Mouse (Mus musculus) intestine, embryonic 16.5 days (tissue): ENCODE results near the gene Srf. TPM values are rescaled to one million over a fixed set of nuclear protein-coding genes. Genes with fewer than 3 reads are reported as not detected.

Experiments used
- ATAC-seq: fragments of 200-750 bp; cut with Nextera tagmentation; 2 replicates; pipeline ENCODE4 v1.8.0; 2017; ENCODE audit warnings: moderate TSS enrichment, moderate library complexity
- H3K27ac ChIP-seq: fragments of 300-500 bp; sonication (generic); 2 replicates; pipeline ENCODE4 v1.5.1; 2014; ENCODE audit warnings: mild to moderate bottlenecking, low read length
- H3K27me3 ChIP-seq: fragments of 300-500 bp; sonication (generic); replicated peaks from 2 replicates; pipeline ENCODE4 v1.6.1; 2014; ENCODE audit warnings: low read length, control low read depth, mixed read lengths; ENCODE audit not compliant: control insufficient read depth, insufficient read depth
- H3K36me3 ChIP-seq: fragments of 300-500 bp; sonication (generic); 2 replicates; pipeline ENCODE4 v1.6.1; 2014; ENCODE audit warnings: low read length, control low read depth; ENCODE audit not compliant: control insufficient read depth, insufficient read depth
- H3K4me1 ChIP-seq: fragments of 300-500 bp; sonication (generic); 2 replicates; pipeline ENCODE4 v1.6.1; 2014; ENCODE audit warnings: low read length, control low read depth, mixed read lengths; ENCODE audit not compliant: control insufficient read depth, insufficient read depth
- H3K4me2 ChIP-seq: fragments of 300-500 bp; sonication (generic); 2 replicates; pipeline ENCODE4 v1.6.1; 2014; ENCODE audit warnings: low read depth, low read length, control low read depth
- H3K4me3 ChIP-seq: fragments of 300-500 bp; sonication (generic); 2 replicates; pipeline ENCODE4 v1.5.1; 2014; ENCODE audit warnings: mild to moderate bottlenecking, low read length
- H3K9ac ChIP-seq: fragments of 300-500 bp; sonication (generic); 2 replicates; pipeline ENCODE4 v1.6.1; 2014; ENCODE audit warnings: low read depth, low read length
- H3K9me3 ChIP-seq: fragments of 300-500 bp; sonication (generic); 2 replicates; pipeline ENCODE4 v1.6.1; 2016; ENCODE audit warnings: low read length, control low read depth; ENCODE audit not compliant: control insufficient read depth
- WGBS: fragments of 180-500 bp; shearing (Covaris S2); extraction: QIAGEN DNeasy Blood & Tissue Kit; methylation state at CpG from one replicate; pipeline ENCODE4 v1.1.7; 2014; 5-methylcytosine and 5-hydroxymethylcytosine counted together
- polyA plus RNA-seq: library from polyadenylated mRNA; unstranded; fragments of >200 nt; fragmentation: Nextera tagmentation; extraction: Ambion mirVana; gene quantifications from 2 replicates; pipeline ENCODE4 v1.2.1, GENCODE M21; 2015

Srf gene
- polyA plus RNA-seq, 1 experiment from 2014 or later: 5.9 TPM

DNA sequence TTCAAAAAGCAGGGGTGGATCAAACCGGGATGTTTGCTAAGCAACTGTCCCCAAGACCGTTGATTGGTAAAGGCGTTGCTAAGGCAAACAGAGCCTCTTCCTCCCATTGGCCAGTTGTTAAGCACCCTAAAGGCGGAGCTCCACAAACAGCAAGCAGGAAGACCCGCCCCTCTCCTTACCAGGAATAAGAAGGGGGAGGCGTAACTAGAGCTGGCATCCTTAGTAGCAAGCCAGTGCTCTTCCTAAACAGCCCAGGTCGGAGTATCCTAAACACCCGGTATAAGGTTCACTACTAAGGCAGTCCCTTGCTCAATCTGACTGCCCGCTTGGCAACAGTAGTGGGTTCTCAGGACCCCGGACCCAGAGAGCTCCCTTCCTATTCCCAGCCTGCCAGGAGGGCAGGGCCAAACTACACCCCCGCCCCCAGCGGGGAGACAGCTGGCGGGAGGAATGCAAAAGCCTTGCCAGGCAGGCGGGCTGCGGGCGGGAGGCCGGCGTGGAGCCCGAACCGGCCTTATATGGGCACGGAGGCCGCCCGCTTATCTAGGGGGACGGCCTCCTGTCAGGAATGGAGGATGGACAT lies 3.0 kb downstream of the Srf start:
- WGBS: 2% methylated on average over 24 of the region's 24 CpGs
- Histone ChIP-seq H3K4me1 (peaks cover 29% of the 10 kb centered on the region), H3K4me3 (peak overlapping the region; percentile 97), H3K9me3 (no peaks in the 10 kb centered on the region), H3K27ac (peak overlapping the region; percentile 82), H3K4me2 (peak overlapping the region; percentile 82), H3K27me3 (no peaks in the 10 kb centered on the region), H3K36me3 (peaks cover 22% of the 10 kb centered on the region), H3K9ac (peak overlapping the region; percentile 100)
- ATAC-seq: peak; percentile 75

DNA sequence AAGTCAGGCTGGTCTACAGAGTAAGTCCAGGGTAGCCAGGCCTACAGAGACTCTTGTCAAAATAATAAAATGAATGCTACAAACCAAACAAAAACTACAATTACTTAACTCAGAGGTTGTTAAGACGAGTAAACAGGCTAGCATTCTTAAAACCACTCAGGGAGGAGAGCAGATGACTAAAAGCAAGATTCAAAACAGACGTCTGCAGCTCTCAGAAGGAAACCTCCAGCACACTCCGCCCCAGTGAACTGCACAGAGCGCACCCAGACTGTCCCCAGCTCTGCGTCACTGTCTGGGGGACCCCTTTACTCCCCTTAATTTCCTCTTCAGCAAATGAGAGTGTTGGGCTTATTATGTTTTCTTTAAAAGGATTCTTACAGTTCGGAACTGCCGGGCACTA lies 3.8 kb downstream of the Srf start:
- H3K9ac ChIP-seq: no peak overlapping the region
- peaks cover 23% of the 10 kb centered on the region for H3K4me1 ChIP-seq
- no peak for ATAC-seq
- H3K27ac ChIP-seq: peak overlapping the region; percentile 15; the same call in 1 of the 2 replicates
- no peaks in the 10 kb centered on the region for H3K9me3 ChIP-seq
- H3K27me3 ChIP-seq: no peaks in the 10 kb centered on the region
- H3K4me2 ChIP-seq: peak overlapping the region; percentile 34; the same call in 1 of the 2 replicates
- no peak overlapping the region for H3K4me3 ChIP-seq
- 83% methylated on average over 7 of the region's 7 CpGs for WGBS
- H3K36me3 ChIP-seq: peaks cover 22% of the 10 kb centered on the region

DNA sequence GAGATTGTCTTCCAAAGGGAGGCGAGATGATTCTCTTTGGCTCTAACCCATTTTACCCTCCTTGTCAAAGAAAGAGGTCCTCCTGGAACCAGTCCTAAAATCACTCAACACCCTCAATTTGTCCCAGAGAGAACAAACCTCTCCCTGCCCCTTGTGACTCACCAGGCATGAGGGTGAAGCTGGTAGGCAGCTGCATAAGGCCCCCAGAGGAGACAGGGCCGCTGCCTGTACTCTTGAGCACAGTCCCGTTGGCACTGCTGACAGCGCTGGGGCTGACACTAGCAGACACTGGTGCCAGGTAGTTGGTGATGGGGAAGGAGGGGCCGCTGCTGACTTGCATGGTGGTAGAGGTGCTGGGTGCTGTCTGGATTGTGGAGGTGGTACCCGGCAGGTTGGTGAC lies 4.6 kb downstream of the Srf start:
- WGBS: 93% methylated on average over 6 of the region's 6 CpGs
- no peak overlapping the region for H3K4me3 ChIP-seq

DNA sequence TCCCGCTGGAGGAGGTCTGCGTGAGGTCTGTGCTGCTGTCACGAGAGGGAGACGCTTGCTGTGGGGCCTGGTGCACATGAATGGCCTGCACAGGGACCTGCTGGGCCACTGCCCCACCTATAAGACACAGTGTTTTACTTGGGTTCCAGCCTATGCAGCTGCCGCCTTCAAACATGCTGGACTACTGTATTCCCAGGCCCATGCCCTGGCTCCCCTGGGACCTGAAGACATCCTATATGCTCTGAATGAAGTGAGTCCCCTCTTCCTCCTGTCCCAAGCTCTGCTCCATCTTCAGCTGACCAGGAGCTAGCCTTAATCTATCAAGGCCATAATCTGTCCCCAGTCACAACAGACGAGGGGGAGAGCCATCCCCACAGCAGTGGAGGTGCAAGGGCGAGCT lies 5.1 kb downstream of the Srf start:
- Histone ChIP-seq H3K4me1 (peaks cover 30% of the 10 kb centered on the region), H3K9ac (no peak overlapping the region), H3K4me3 (no peak overlapping the region), H3K4me2 (no peak overlapping the region), H3K9me3 (no peaks in the 10 kb centered on the region), H3K27ac (no peak overlapping the region), H3K36me3 (peaks cover 22% of the 10 kb centered on the region), H3K27me3 (no peaks in the 10 kb centered on the region)
- no peak for ATAC-seq
- 88% methylated on average over 7 of the region's 7 CpGs for WGBS

More for the DNA sequence above, 4.6 kb downstream of the Srf start:
- Histone ChIP-seq H3K27ac (no peak overlapping the region), H3K4me2 (no peak overlapping the region), H3K9me3 (no peaks in the 10 kb centered on the region), H3K9ac (no peak overlapping the region), H3K36me3 (peaks cover 22% of the 10 kb centered on the region), H3K4me1 (peaks cover 28% of the 10 kb centered on the region), H3K27me3 (no peaks in the 10 kb centered on the region)
- ATAC-seq: no peak

DNA sequence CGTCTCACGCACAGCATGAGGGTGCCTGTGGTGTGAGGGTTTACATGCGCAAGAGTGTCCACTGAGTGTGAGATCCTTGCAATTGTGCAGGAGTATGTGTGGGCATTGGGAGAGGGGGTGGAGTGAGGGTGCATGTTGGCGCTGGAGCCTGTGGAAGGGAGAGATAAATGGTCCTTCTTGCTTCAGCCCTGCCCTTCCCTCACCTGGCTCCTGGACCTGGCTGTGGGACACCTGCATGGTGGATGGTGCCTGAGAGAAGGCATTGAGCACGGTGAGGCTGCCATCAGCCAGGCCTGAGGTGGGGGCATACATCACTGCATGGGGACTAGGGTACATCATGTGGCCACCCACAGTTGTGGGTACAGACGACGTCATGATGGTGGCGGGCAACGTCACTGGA lies 6.3 kb downstream of the Srf start:
- Histone ChIP-seq H3K4me3 (no peak overlapping the region), H3K9ac (no peak overlapping the region), H3K4me1 (peaks cover 34% of the 10 kb centered on the region), H3K27me3 (no peaks in the 10 kb centered on the region), H3K27ac (no peak overlapping the region), H3K36me3 (peaks cover 22% of the 10 kb centered on the region), H3K4me2 (no peak overlapping the region), H3K9me3 (no peaks in the 10 kb centered on the region)
- WGBS: 91% methylated on average over 9 of the region's 9 CpGs
- no peak for ATAC-seq

DNA sequence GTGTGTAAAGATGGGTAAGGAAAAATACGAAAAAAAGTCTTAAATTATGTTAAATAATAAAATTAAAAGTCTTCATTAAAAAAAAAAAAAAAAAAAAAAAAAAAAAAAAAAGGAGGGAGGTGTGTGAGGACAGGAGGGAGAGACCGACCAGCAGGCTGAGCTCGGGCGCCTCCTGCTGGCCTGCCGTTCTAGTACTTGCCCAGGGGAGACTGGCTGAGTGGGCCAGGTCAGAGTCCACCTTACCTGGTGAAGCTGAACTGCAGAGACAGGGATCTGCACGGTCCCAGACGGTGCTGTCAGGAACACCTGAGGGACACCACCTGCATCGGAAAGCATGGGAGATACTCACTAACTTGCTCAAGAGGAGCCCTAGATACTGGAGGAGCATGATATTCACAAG lies 6.8 kb downstream of the Srf start:
- ATAC-seq: 0 out of 2 replicates have a peak, but pooled peaks have one; percentile 10
- Histone ChIP-seq H3K9ac (no peak overlapping the region), H3K9me3 (no peaks in the 10 kb centered on the region), H3K4me3 (no peak overlapping the region), H3K27ac (no peak overlapping the region), H3K4me1 (peaks cover 31% of the 10 kb centered on the region), H3K36me3 (peaks cover 22% of the 10 kb centered on the region), H3K4me2 (no peak overlapping the region), H3K27me3 (no peaks in the 10 kb centered on the region)
- WGBS: 25% methylated on average over 8 of the region's 8 CpGs

DNA sequence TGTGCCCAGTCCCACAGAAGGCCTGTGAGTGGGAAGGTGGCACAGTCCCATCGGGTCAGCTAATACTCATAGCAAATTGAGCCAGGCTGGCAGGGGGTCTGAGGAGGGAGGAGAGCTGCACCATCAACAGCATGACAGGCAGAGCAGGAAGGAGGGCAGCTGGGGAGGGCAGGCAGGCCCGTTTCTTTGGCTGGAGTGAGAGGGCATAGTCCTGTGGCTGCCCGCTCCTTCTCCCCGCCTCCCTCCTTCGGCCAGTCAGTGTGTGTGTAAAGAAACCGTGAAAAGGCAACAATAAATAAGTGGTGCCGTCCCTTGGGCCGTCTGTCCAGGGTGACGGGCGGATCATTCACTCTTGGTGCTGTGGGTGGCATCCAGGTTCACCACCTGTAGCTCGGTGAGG lies 7.2 kb downstream of the Srf start:
- H3K9ac ChIP-seq: no peak overlapping the region
- no peak overlapping the region for H3K27ac ChIP-seq
- H3K4me1 ChIP-seq: peaks cover 27% of the 10 kb centered on the region
- H3K27me3 ChIP-seq: no peaks in the 10 kb centered on the region
- 67% methylated on average over 11 of the region's 11 CpGs for WGBS
- no peaks in the 10 kb centered on the region for H3K9me3 ChIP-seq
- no peak overlapping the region for H3K4me2 ChIP-seq
- H3K36me3 ChIP-seq: peaks cover 22% of the 10 kb centered on the region
- no peak for ATAC-seq
- H3K4me3 ChIP-seq: no peak overlapping the region

DNA sequence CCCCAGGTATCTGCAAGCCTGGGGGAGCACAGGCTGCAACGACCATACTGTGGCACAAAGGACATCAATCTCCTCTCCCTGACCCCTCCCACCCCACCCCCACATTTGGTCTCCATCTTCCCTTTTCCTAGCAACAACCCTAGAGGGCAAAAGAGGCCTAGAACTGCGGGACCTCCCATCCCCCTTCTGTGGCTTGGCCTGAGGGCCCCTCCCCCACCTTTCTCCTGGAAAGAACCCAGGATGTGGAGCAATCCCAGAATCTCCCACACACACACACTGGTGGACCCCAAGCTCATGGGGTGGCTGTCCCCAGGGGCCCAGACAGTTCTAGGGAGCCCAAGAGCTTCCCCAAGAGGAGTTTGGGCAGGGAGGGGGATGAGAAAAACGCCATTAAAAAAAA lies 8.1 kb downstream of the Srf start:
- H3K4me2 ChIP-seq: no peak overlapping the region
- H3K27me3 ChIP-seq: no peaks in the 10 kb centered on the region
- H3K9ac ChIP-seq: no peak overlapping the region
- no peak overlapping the region for H3K27ac ChIP-seq
- peaks cover 22% of the 10 kb centered on the region for H3K36me3 ChIP-seq
- H3K4me1 ChIP-seq: peaks cover 20% of the 10 kb centered on the region
- H3K4me3 ChIP-seq: no peak overlapping the region
- WGBS: 35% methylated on average over 3 of the region's 3 CpGs
- no peaks in the 10 kb centered on the region for H3K9me3 ChIP-seq
- ATAC-seq: no peak

DNA sequence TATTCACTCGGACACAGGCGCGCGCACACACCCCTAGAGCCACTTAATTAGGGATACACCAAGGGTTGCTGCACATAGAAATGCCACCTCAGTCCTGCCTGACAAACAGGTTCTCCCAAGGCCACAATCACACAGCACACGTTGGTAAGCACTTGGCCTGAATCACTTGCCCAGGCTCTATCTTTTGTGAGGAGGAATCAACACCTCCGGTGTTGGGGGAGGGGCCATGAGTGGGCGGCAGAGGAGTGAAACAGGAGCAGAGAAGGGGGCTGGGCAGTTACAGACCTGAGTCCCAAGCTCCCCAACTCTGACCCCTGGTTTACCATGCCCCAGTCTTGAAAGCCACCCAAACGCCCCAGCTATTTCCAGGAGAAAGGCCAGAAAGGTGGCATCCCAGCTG lies 9.0 kb downstream of the Srf start:
- Histone ChIP-seq H3K27me3 (no peaks in the 10 kb centered on the region), H3K36me3 (peaks cover 22% of the 10 kb centered on the region), H3K9me3 (no peaks in the 10 kb centered on the region), H3K4me1 (peaks cover 14% of the 10 kb centered on the region), H3K9ac (no peak overlapping the region), H3K27ac (no peak overlapping the region), H3K4me3 (no peak overlapping the region), H3K4me2 (no peak overlapping the region)
- 40% methylated on average over 8 of the region's 8 CpGs for WGBS
- no peak for ATAC-seq

DNA sequence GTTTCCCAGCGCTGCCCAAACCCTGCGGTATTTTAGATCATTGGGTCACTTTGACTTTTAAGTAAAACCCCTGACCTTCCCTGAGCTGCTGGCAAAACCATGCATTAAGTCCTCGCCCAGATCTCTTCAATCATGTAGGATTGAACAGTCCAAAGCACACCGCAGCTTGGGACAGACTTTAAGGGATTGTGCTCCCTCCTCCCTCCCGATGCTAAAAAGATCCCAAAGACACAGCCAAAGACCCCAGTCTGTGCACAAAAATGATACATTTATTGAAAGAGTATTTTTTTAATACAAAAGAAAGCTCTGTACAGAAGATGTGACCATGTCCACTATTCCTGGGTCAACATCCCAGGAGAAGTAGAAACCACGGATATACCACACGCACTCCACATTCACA lies 9.4 kb downstream of the Srf start:
- Histone ChIP-seq H3K4me2 (peak overlapping the region; percentile 93), H3K4me3 (peak overlapping the region; percentile 63), H3K27ac (no peak overlapping the region), H3K4me1 (peaks cover 14% of the 10 kb centered on the region), H3K9ac (peak overlapping the region; percentile 76; the same call in 1 of the 2 replicates), H3K9me3 (no peaks in the 10 kb centered on the region), H3K27me3 (no peaks in the 10 kb centered on the region), H3K36me3 (peaks cover 19% of the 10 kb centered on the region)
- ATAC-seq: no peak
- WGBS: 30% methylated on average over 7 of the region's 7 CpGs
